Comparison of ENCODE assay signal across 10 mouse cellular contexts in the genomic region with DNA sequence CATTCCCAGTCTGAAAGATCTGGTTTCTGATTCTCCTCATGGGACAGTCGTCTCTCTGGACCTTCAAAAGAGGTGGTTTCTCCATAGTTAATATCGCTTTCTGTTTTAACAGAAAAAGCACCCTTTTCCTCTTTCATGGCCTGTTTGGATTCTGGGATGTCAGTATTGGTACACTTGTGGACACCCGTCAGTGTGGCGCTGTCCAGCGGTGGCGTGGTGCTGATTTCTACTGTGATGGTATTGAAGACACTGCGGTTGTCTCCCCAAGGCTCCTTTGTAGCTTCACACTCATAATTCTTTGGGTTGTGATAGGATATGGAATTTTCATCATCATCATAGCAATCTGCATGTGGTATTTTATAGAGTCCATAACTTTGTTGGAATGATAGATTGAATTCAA. TPM values are rescaled to one million over a fixed set of nuclear protein-coding genes. Genes with fewer than 3 reads are reported as not detected.
DNase-seq lines count a peak whose midpoint lies in the region; ATAC-seq and TF ChIP-seq lines count a peak whose summit lies in the region.
"Had no signal": no experiment of that assay in that cellular context is flagged by ENCODE, and none has a peak within 500 bp of the region (broad histone marks: within the 10 kb centered on the region; RNA-seq: fewer than 3 reads in every experiment).

No protein-coding gene starts in this region.

- WGBS in hindbrain, embryonic 10.5 days = 20% methylated on average over 7 of the region's 7 CpGs
- WGBS in hindbrain, embryonic 13.5 days = 31% methylated on average over 7 of the region's 7 CpGs
- 33% methylated on average over 7 of the region's 7 CpGs for WGBS in cerebellum, adult 2 months

- no peak for TF ChIP-seq POLR2A in cerebellum, adult 2 months (IDR thresholded peaks at IDR 0.05; ENCODE audit: borderline replicate concordance, insufficient read depth, low read length)

- TF ChIP-seq CTCF in cerebellum, adult 2 months (IDR thresholded peaks at IDR 0.05; ENCODE audit: borderline replicate concordance, insufficient read depth, low read depth, low read length) = no peak

- no peak overlapping the region for H3K9ac ChIP-seq in hindbrain, embryonic 13.5 days
- H3K9ac ChIP-seq: limb, embryonic 12.5 days had no signal

- DNase-seq in hindbrain, embryonic 10.5 days (ENCODE audit: low spot score) = peak; percentile 58
- peak; percentile 5 for DNase-seq in ovary, postnatal 10 days (ENCODE audit: low spot score)
- no peak for DNase-seq in ovary, adult 18-20 months (ENCODE audit: low spot score)
- DNase-seq in yolk sac, embryonic 10.5 days (ENCODE audit: low spot score) = peak; percentile 14
- no peak for DNase-seq in right cerebral cortex, postnatal 25 days
- DNase-seq in cerebellum, adult 2 months = no peak

- H3K4me1 ChIP-seq in hindbrain, embryonic 10.5 days (replicated peaks) = no peaks in the 10 kb centered on the region
- no peaks in the 10 kb centered on the region for H3K4me1 ChIP-seq in hindbrain, embryonic 13.5 days (replicated peaks)
- H3K4me1 ChIP-seq in cerebellum, adult 2 months (ENCODE audit: control insufficient read depth, insufficient read depth, low read length) = no peaks in the 10 kb centered on the region
- H3K4me1 ChIP-seq: limb, embryonic 12.5 days had no signal

- no peak overlapping the region for H3K4me3 ChIP-seq in hindbrain, embryonic 10.5 days
- H3K4me3 ChIP-seq in hindbrain, embryonic 13.5 days = no peak overlapping the region
- H3K4me3 ChIP-seq in cerebellum, adult 2 months (replicated peaks; ENCODE audit: insufficient read depth, low read depth, low read length) = no peak overlapping the region
- H3K4me3 ChIP-seq: limb, embryonic 12.5 days had no signal

- no peaks in the 10 kb centered on the region for H3K9me3 ChIP-seq in hindbrain, embryonic 10.5 days
- H3K9me3 ChIP-seq in hindbrain, embryonic 13.5 days = no peaks in the 10 kb centered on the region
- H3K9me3 ChIP-seq: limb, embryonic 12.5 days had no signal

- H3K4me2 ChIP-seq in hindbrain, embryonic 13.5 days = no peak overlapping the region
- H3K4me2 ChIP-seq: limb, embryonic 12.5 days had no signal

- no peaks in the 10 kb centered on the region for H3K27me3 ChIP-seq in hindbrain, embryonic 10.5 days (ENCODE audit: insufficient read depth, poor library complexity, severe bottlenecking)
- no peaks in the 10 kb centered on the region for H3K27me3 ChIP-seq in hindbrain, embryonic 13.5 days
- no peaks in the 10 kb centered on the region for H3K27me3 ChIP-seq in cerebellum, adult 2 months (ENCODE audit: control insufficient read depth, insufficient read depth, low read length)
- H3K27me3 ChIP-seq: limb, embryonic 12.5 days had no signal

- H3K36me3 ChIP-seq in hindbrain, embryonic 10.5 days = no peaks in the 10 kb centered on the region
- H3K36me3 ChIP-seq in hindbrain, embryonic 13.5 days = no peaks in the 10 kb centered on the region
- H3K36me3 ChIP-seq: limb, embryonic 12.5 days had no signal

- no peak overlapping the region for H3K27ac ChIP-seq in hindbrain, embryonic 10.5 days
- H3K27ac ChIP-seq in hindbrain, embryonic 13.5 days = no peak overlapping the region
- H3K27ac ChIP-seq in cerebellum, adult 2 months (ENCODE audit: insufficient read depth, low read length) = no peak overlapping the region
- H3K27ac ChIP-seq: limb, embryonic 12.5 days had no signal

- ATAC-seq in hindbrain, embryonic 13.5 days (ENCODE audit: low FRiP score) = no peak
- peak; percentile 46 to 66; a peak in 3 of 4 replicates for ATAC-seq in hematopoietic stem cell, adult 5-6 weeks (replicated peaks in 1 of 2; ENCODE audit: insufficient read depth in 1 of 2, low FRiP score in 2 of 2, low TSS enrichment in 1 of 2, low read depth in 1 of 2, poor library complexity in 2 of 2, severe bottlenecking in 2 of 2)

RNA-seq across cellular contexts. Expression of gene Gpr149, which starts 10.1 kb away (rescaled TPM):
- 0.30 and 0.39 TPM in 2 replicates for polyA plus RNA-seq in hindbrain, embryonic 10.5 days (2016; fragmentation: Nextera tagmentation; extraction: Ambion mirVana)
- 1.5 and 1.8 TPM in 2 replicates for polyA plus RNA-seq in hindbrain, embryonic 13.5 days (2015; fragmentation: Nextera tagmentation; extraction: Ambion mirVana)
- total RNA-seq in hematopoietic stem cell, adult 5-6 weeks (2017) = not detected in 2 replicates
- polyA plus RNA-seq in cerebellum, adult 2 months (2012; rRNA removed) = 0.68 and 1.2 TPM in 2 replicates
- polyA plus RNA-seq: heart, embryonic 16.5 days; limb, embryonic 12.5 days had no signal

Comparison
In these comparisons a context has a peak if more than half of its experiments do, and no peak if none do; other contexts are left out.
1. DNase-seq: peak in hindbrain, embryonic 10.5 days (single experiment), ovary, postnatal 10 days (single experiment) and yolk sac, embryonic 10.5 days (single experiment); none in ovary, adult 18-20 months (single experiment), right cerebral cortex, postnatal 25 days (single experiment) and cerebellum, adult 2 months (0 of 2).